Mouse (Mus musculus) intestine, embryonic 14.5 days (tissue): ENCODE data around the gene Slc6a20a. TPM values are rescaled to one million over a fixed set of nuclear protein-coding genes. Genes with fewer than 3 reads are reported as not detected.

Experiments used
- polyA plus RNA-seq: library from polyadenylated mRNA; unstranded; fragments of >200 nt; fragmentation: Nextera tagmentation; extraction: Ambion mirVana; gene quantifications from 2 replicates; pipeline ENCODE4 v1.2.1, GENCODE M21; 2014

The Slc6a20a gene
- polyA plus RNA-seq, 1 experiment from 2014 or later: 3.6 TPM

Other genes starting within 250 kb of the Slc6a20a start
- gene Limd1, start 200.2 kb downstream of the Slc6a20a start, polyA plus RNA-seq: 62.1 and 67.1 TPM in 2 replicates
- 51.0 and 55.8 TPM in 2 replicates for gene Sacm1l, start 149.1 kb downstream of the Slc6a20a start, polyA plus RNA-seq
- gene Slc6a20b, start 46.3 kb downstream of the Slc6a20a start, polyA plus RNA-seq: 0.35 and 0.50 TPM in 2 replicates
- 0.41 and 0.55 TPM in 2 replicates for gene Ccr9, start 446 bp downstream of the Slc6a20a start, polyA plus RNA-seq
- gene Lztfl1, start 38.8 kb upstream of the Slc6a20a start, polyA plus RNA-seq: 43.2 and 51.0 TPM in 2 replicates
- 1.3 and 1.9 TPM in 2 replicates for gene Cxcr6, start 127.6 kb upstream of the Slc6a20a start, polyA plus RNA-seq
- gene Fyco1, start 173.0 kb upstream of the Slc6a20a start, polyA plus RNA-seq: 12.8 and 13.8 TPM in 2 replicates
- gene Xcr1, start 183.1 kb upstream of the Slc6a20a start, polyA plus RNA-seq: 0.04 and 0.05 TPM in 2 replicates